Mouse (Mus musculus): Measurements from ENCODE around the gene Gm48551. TPM values are rescaled to one million over a fixed set of nuclear protein-coding genes. Genes with fewer than 3 reads are reported as not detected.

Gm48551 gene
- polyA plus RNA-seq, 1 experiment from 2014 or later = 2.7 TPM

DNA sequence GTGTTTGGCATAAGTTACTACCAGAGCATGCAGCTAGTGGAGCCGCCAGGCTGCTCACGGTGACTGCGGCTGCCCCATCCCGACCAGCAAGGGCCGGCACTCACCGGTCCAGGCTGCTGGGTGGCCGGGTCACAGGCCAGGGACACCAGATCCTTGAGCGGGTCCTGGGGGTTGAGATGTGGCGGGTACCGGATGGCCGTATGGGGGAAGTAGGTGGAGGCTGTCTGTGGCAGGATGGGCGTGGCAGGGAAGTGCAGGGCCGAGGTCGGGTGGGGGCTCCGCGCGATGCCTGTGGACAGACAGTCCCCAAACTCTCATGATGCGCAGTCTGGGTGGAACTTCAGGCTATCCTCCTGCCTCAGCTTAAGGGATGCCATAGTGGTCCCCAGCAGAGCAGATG, 20.5 kb downstream of the Gm48551 start:
- DNase-seq (ENCODE audit: low spot score) = no peak
- peaks cover 92% of the 10 kb centered on the region for H3K27me3 ChIP-seq (replicated peaks; ENCODE audit: low read depth, poor library complexity, severe bottlenecking)
- H3K9me3 ChIP-seq = no peaks in the 10 kb centered on the region
- peak overlapping the region; percentile 28; the same call in 1 of the 2 replicates for H3K4me3 ChIP-seq
- H3K27ac ChIP-seq (replicated peaks) = peak overlapping the region; percentile 49; the same call in 1 of the 2 replicates
- peaks cover 95% of the 10 kb centered on the region for H3K4me1 ChIP-seq
- H3K36me3 ChIP-seq (replicated peaks) = peaks cover 22% of the 10 kb centered on the region
- 58% methylated on average over 18 of the region's 18 CpGs for WGBS

- H3K27me3 ChIP-seq (replicated peaks; ENCODE audit: low read depth, poor library complexity, severe bottlenecking) = peaks cover 82% of the 10 kb centered on the region
These were observed 21.4 kb downstream of the Gm48551 start for GRCm38 (mm10) chr10:81405588-81406201.

GRCm38 (mm10) chr10:81406504-81407440, 22.5 kb downstream of the Gm48551 start:
- peak overlapping the region; percentile 64 for H3K27ac ChIP-seq (replicated peaks)
- H3K9me3 ChIP-seq = no peaks in the 10 kb centered on the region
- DNase-seq (ENCODE audit: low spot score) = no peak
- H3K27me3 ChIP-seq (replicated peaks; ENCODE audit: low read depth, poor library complexity, severe bottlenecking) = peaks cover 71% of the 10 kb centered on the region
- H3K4me3 ChIP-seq = peak overlapping the region; percentile 50
- 18% methylated on average over 24 of the region's 24 CpGs for WGBS
- peaks cover 91% of the 10 kb centered on the region for H3K4me1 ChIP-seq
- H3K36me3 ChIP-seq (replicated peaks) = peaks cover 16% of the 10 kb centered on the region; the same call in 1 of the 2 replicates

More at GRCm38 (mm10) chr10:81405588-81406201, 21.4 kb downstream of the Gm48551 start:
- Histone ChIP-seq H3K36me3 (replicated peaks) (peaks cover 13% of the 10 kb centered on the region; the same call in 1 of the 2 replicates), H3K4me1 (peaks cover 95% of the 10 kb centered on the region), H3K27ac (replicated peaks) (0 out of 2 replicates have a peak overlapping the region, but pooled peaks have one; percentile 1), H3K4me3 (peak overlapping the region; percentile 50; the same call in 1 of the 2 replicates), H3K9me3 (no peaks in the 10 kb centered on the region)
- 35% methylated on average over 13 of the region's 13 CpGs for WGBS
- peak; percentile 65 for DNase-seq (ENCODE audit: low spot score)

- peak overlapping the region; percentile 50 for H3K4me3 ChIP-seq
- peak; percentile 66 for DNase-seq (ENCODE audit: low spot score)
- H3K27ac ChIP-seq (replicated peaks) = peak overlapping the region; percentile 66; the same call in 1 of the 2 replicates
- peaks cover 20% of the 10 kb centered on the region; the same call in 1 of the 2 replicates for H3K36me3 ChIP-seq (replicated peaks)
- H3K9me3 ChIP-seq = no peaks in the 10 kb centered on the region
- peaks cover 61% of the 10 kb centered on the region for H3K27me3 ChIP-seq (replicated peaks; ENCODE audit: low read depth, poor library complexity, severe bottlenecking)
- WGBS = 21% methylated on average over 31 of the region's 31 CpGs
- H3K4me1 ChIP-seq = peaks cover 91% of the 10 kb centered on the region
These were observed 23.5 kb downstream of the Gm48551 start for GRCm38 (mm10) chr10:81407539-81408423.

- peak overlapping the region; percentile 50; the same call in 1 of the 2 replicates for H3K4me3 ChIP-seq
- peaks cover 91% of the 10 kb centered on the region for H3K4me1 ChIP-seq
- WGBS = 39% methylated on average over 13 of the region's 13 CpGs
- no peak for DNase-seq (ENCODE audit: low spot score)
- H3K27me3 ChIP-seq (replicated peaks; ENCODE audit: low read depth, poor library complexity, severe bottlenecking) = peaks cover 55% of the 10 kb centered on the region
- peak overlapping the region; percentile 66 for H3K27ac ChIP-seq (replicated peaks)
- H3K9me3 ChIP-seq = no peaks in the 10 kb centered on the region
- H3K36me3 ChIP-seq (replicated peaks) = peaks cover 20% of the 10 kb centered on the region; the same call in 1 of the 2 replicates
These were observed 24.1 kb downstream of the Gm48551 start for GRCm38 (mm10) chr10:81408424-81408729.

DNA sequence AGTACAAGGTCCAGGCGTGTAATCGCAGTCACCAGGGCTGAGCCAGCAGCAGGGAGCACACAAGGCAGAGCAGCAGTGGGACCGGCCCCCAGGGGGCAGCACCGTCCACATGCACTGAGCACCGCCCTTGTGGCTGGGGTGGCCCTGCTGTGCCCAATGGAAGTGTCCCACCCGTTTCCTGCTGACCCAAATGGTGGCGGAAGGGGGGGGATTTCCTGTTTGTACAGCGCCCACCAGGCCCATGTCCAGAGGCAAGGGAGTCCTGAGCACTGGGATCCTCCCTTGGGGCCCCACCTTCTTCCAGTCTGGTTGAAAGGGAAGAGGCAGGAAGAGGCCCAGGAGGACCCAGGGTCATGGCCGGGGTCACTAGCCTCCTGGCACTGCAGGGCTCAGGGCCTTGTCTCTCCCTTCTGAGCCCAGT, 24.6 kb downstream of the Gm48551 start:
- H3K36me3 ChIP-seq (replicated peaks) = peaks cover 20% of the 10 kb centered on the region; the same call in 1 of the 2 replicates
- peak overlapping the region; percentile 66 for H3K27ac ChIP-seq (replicated peaks)
- no peaks in the 10 kb centered on the region for H3K9me3 ChIP-seq
- H3K27me3 ChIP-seq (replicated peaks; ENCODE audit: low read depth, poor library complexity, severe bottlenecking) = peaks cover 50% of the 10 kb centered on the region
- DNase-seq (ENCODE audit: low spot score) = peak; percentile 86
- H3K4me3 ChIP-seq = peak overlapping the region; percentile 32
- WGBS = 12% methylated on average over 9 of the region's 9 CpGs
- H3K4me1 ChIP-seq = peaks cover 91% of the 10 kb centered on the region

DNA sequence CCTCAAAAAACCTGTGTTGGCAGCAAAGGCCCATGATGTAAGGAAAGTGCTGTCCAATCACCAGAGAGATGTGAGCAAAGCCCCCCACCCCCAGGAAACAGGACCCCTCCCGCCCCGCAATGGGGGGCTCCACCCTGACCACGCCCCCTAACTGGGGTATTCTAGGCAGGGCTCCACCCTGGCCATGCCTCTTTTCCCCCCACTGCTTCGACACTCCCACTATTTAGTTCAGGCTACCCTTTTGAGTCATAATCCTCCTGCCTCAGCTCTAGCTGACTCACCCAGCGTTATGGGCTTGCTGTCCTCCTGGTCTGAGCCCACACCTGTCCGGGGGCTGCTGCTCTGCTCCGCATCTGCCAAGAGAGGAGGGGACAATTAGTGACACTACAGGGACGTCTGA, 25.1 kb downstream of the Gm48551 start:
- H3K27ac ChIP-seq (replicated peaks) = peak overlapping the region; percentile 66
- H3K9me3 ChIP-seq = no peaks in the 10 kb centered on the region
- H3K4me1 ChIP-seq = peaks cover 91% of the 10 kb centered on the region
- H3K36me3 ChIP-seq (replicated peaks) = peaks cover 20% of the 10 kb centered on the region; the same call in 1 of the 2 replicates
- 7% methylated on average over 8 of the region's 8 CpGs for WGBS
- peak; percentile 68 for DNase-seq (ENCODE audit: low spot score)
- H3K4me3 ChIP-seq = peak overlapping the region; percentile 32
- peaks cover 46% of the 10 kb centered on the region for H3K27me3 ChIP-seq (replicated peaks; ENCODE audit: low read depth, poor library complexity, severe bottlenecking)

DNA sequence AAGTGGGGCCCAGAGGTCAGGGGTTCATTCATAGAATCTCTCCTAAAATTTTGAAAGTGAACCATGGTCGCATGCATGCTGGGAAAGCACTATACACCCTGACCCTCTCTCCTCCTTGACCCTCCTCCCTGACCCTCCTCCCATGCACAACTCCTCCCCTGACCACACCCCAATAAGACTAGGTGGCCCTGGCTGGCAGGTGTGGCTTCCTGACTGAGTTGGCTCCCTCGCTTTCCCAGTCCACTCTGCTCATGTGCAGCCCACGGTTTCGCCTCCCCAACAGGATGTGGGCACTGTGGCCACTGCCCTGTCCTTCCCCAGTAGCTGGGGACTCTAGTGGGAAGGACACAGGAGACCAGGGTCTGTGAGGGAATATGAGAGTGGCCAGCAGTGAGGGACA, 26.1 kb downstream of the Gm48551 start:
- peak overlapping the region; percentile 66 for H3K27ac ChIP-seq (replicated peaks)
- H3K27me3 ChIP-seq (replicated peaks; ENCODE audit: low read depth, poor library complexity, severe bottlenecking) = peaks cover 35% of the 10 kb centered on the region
- no peaks in the 10 kb centered on the region for H3K9me3 ChIP-seq
- 68% methylated on average over 4 of the region's 4 CpGs for WGBS
- peaks cover 14% of the 10 kb centered on the region; the same call in 1 of the 2 replicates for H3K36me3 ChIP-seq (replicated peaks)
- H3K4me1 ChIP-seq = peaks cover 95% of the 10 kb centered on the region
- H3K4me3 ChIP-seq = peak overlapping the region; percentile 32; the same call in 1 of the 2 replicates
- no peak for DNase-seq (ENCODE audit: low spot score)

GRCm38 (mm10) chr10:81410981-81411380, 26.7 kb downstream of the Gm48551 start:
- H3K4me1 ChIP-seq = peaks cover 95% of the 10 kb centered on the region
- peak overlapping the region; percentile 90 for H3K27ac ChIP-seq (replicated peaks)
- H3K27me3 ChIP-seq (replicated peaks; ENCODE audit: low read depth, poor library complexity, severe bottlenecking) = peaks cover 29% of the 10 kb centered on the region
- 84% methylated on average over 9 of the region's 9 CpGs for WGBS
- H3K9me3 ChIP-seq = no peaks in the 10 kb centered on the region
- no peak overlapping the region for H3K4me3 ChIP-seq
- no peak for DNase-seq (ENCODE audit: low spot score)
- H3K36me3 ChIP-seq (replicated peaks) = peaks cover 7% of the 10 kb centered on the region; the same call in 1 of the 2 replicates

DNA sequence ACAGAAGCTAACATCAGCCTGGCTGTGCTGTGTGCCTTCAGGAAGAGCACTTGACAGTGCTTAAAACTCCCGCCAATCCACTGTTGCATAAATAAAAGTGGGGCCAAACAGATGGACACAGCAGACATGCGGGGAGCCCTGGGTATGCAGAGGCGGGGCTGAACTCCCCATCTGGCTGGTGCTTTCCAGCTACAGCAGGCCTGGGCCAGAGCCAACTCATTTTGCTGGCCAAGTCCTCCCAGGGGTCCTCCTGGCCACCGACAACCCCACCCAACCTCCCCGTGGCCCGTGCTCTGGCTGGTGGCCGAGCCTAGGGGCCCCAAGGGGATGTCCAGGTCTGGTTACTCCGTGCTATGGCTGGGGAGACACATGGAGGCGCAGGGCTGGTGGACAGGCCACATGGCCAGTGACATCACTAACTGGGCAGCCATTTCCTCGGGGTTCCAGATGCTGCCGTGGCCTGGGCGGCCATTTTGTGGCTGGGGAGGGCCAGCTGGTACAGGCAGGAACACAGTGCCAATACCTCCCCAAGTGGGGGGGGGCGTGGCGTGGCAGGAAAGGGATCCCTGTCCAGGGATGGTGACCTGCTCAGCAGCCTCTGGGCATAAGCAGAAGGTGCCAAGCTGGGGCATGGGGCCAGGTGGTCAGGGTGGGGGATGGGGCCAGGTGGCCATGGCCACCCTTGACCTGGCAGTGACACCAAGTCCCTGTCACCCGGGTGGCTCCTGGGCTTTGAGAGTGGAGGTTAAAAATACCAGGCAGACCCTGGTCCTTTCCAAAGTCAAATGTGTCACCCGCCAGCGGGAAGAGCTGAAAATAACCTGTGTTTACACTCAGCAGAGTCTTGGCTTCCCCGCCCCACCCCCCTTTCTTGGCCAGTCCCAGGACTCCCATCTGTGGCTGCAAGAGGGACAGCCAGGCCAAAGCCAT, 27.5 kb downstream of the Gm48551 start:
- WGBS = 80% methylated on average over 18 of the region's 18 CpGs
- peaks cover 95% of the 10 kb centered on the region for H3K4me1 ChIP-seq
- peak overlapping the region; percentile 90 for H3K27ac ChIP-seq (replicated peaks)

More for the DNA sequence above, 27.5 kb downstream of the Gm48551 start:
- no peaks in the 10 kb centered on the region for H3K9me3 ChIP-seq
- 0 out of 2 replicates have a peak, but pooled peaks cover 6% of the 10 kb centered on the region for H3K36me3 ChIP-seq (replicated peaks)
- H3K27me3 ChIP-seq (replicated peaks; ENCODE audit: low read depth, poor library complexity, severe bottlenecking) = peaks cover 22% of the 10 kb centered on the region
- DNase-seq (ENCODE audit: low spot score) = peak; percentile 23
- peak overlapping the region; percentile 6; the same call in 1 of the 2 replicates for H3K4me3 ChIP-seq
